Mouse (Mus musculus) cortical plate, adult 2 months (tissue): ENCODE results near the gene Tmem104.

Source experiments
- CTCF ChIP-seq: fragments of 200-500 bp; IDR thresholded peaks from 2 replicates; pipeline ENCODE4 v1.5.1; 2011; ENCODE audit warnings: mild to moderate bottlenecking, control low read depth, low read length; ENCODE audit not compliant: insufficient read depth; ENCODE audit errors: extremely low read depth
- POLR2A ChIP-seq: fragments of 200-500 bp; IDR thresholded peaks from 2 replicates; pipeline ENCODE4 v1.6.1; 2011; ENCODE audit warnings: mild to moderate bottlenecking, low read length, control low read depth; ENCODE audit not compliant: insufficient read depth; ENCODE audit errors: extremely low read depth

- no peak for TF ChIP-seq POLR2A
- no peak for TF ChIP-seq CTCF
Measured at GRCm38 (mm10) chr11:115275954-115276353, 88.7 kb downstream of the Tmem104 start.
